Mouse (Mus musculus) myocyte (in vitro differentiated cells): ENCODE data around the gene Trmo. TPM values are rescaled to one million over a fixed set of nuclear protein-coding genes. Genes with fewer than 3 reads are reported as not detected.

Source experiments
- H3K27me3 ChIP-seq: one replicate; pipeline ENCODE4 v1.6.1; 2011; ENCODE audit not compliant: control insufficient read depth, insufficient read depth, insufficient read length
- H3K36me3 ChIP-seq: one replicate; pipeline ENCODE4 v1.6.1; 2011; ENCODE audit not compliant: control insufficient read depth, insufficient read depth
- H3K4me2 ChIP-seq: one replicate; pipeline ENCODE4 v1.6.1; 2011; ENCODE audit warnings: low read depth, control low read depth
- H3K4me3 ChIP-seq: one replicate; pipeline ENCODE4 v1.5.1; 2011; ENCODE audit warnings: mild to moderate bottlenecking, control low read depth, moderate library complexity
- H3K79me2 ChIP-seq: one replicate; pipeline ENCODE4 v1.6.1; 2011; ENCODE audit not compliant: control insufficient read depth, insufficient read depth
- H3ac ChIP-seq: one replicate; pipeline ENCODE4 v1.6.1; 2011; ENCODE audit not compliant: control insufficient read depth, insufficient read length
- CEBPB ChIP-seq: IDR thresholded peaks from 2 replicates; pipeline ENCODE4 v1.6.1; 2011; ENCODE audit warnings: mild to moderate bottlenecking, moderate library complexity; ENCODE audit not compliant: poor library complexity, insufficient read depth, severe bottlenecking
- E2F4 ChIP-seq: IDR thresholded peaks from one replicate; pipeline ENCODE4 v1.6.1; 2011; ENCODE audit warnings: mild to moderate bottlenecking, control low read depth, moderate library complexity; ENCODE audit not compliant: insufficient read depth
- MAX ChIP-seq: IDR thresholded peaks from one replicate; pipeline ENCODE4 v1.6.1; 2011; ENCODE audit warnings: low read depth, mild to moderate bottlenecking, control low read depth
- MYOD1 ChIP-seq, 3 experiments: IDR thresholded peaks; one replicate each; pipeline ENCODE4 v1.6.1; 2011; ENCODE audit warnings: control low read depth in 2 of 3, low read depth in 2 of 3, mild to moderate bottlenecking in 2 of 3, moderate library complexity in 1 of 3; ENCODE audit not compliant: insufficient read length in 2 of 3, control insufficient read depth in 1 of 3
- MYOG ChIP-seq, 3 experiments: IDR thresholded peaks; one replicate each; pipeline ENCODE4 v1.6.1; 2011; ENCODE audit warnings: control low read depth in 2 of 3, low read depth in 2 of 3, mild to moderate bottlenecking in 2 of 3; ENCODE audit not compliant: insufficient read length in 2 of 3, control insufficient read depth in 1 of 3, insufficient read depth in 1 of 3
- POLR2A ChIP-seq: IDR thresholded peaks from one replicate; pipeline ENCODE4 v1.6.1; 2011; ENCODE audit warnings: low read depth, mild to moderate bottlenecking, control low read depth, moderate library complexity; ENCODE audit not compliant: insufficient read length
- POLR2AphosphoS2 ChIP-seq: IDR thresholded peaks from one replicate; pipeline ENCODE4 v1.6.1; 2011; ENCODE audit warnings: low read depth, control low read depth; ENCODE audit not compliant: insufficient read length
- REST ChIP-seq: IDR thresholded peaks from one replicate; pipeline ENCODE4 v1.6.1; 2011; ENCODE audit warnings: mild to moderate bottlenecking, control low read depth, moderate library complexity; ENCODE audit not compliant: insufficient read depth, insufficient read length
- SRF ChIP-seq: IDR thresholded peaks from one replicate; pipeline ENCODE4 v1.6.1; 2011; ENCODE audit warnings: low read depth; ENCODE audit not compliant: control insufficient read depth, insufficient read length
- TCF12 ChIP-seq: IDR thresholded peaks from one replicate; pipeline ENCODE4 v1.6.1; 2011; ENCODE audit warnings: mild to moderate bottlenecking, control low read depth; ENCODE audit not compliant: poor library complexity, insufficient read depth, severe bottlenecking
- TCF3 ChIP-seq: IDR thresholded peaks from one replicate; pipeline ENCODE4 v1.6.1; 2011; ENCODE audit warnings: low read depth, control low read depth; ENCODE audit not compliant: insufficient read length
- USF1 ChIP-seq: IDR thresholded peaks from one replicate; pipeline ENCODE4 v1.6.1; 2011; ENCODE audit warnings: low read depth, mild to moderate bottlenecking, control low read depth, moderate library complexity
- polyA plus RNA-seq: library from polyadenylated mRNA; unstranded; fragments of >200 nt; fragmentation: generic; extraction: Trizol; gene quantifications from one replicate; pipeline ENCODE4 v1.2.1, GENCODE M21; 2012; ENCODE audit warnings: missing spikeins

Gene Trmo
- polyA plus RNA-seq = 3.1 TPM

DNA sequence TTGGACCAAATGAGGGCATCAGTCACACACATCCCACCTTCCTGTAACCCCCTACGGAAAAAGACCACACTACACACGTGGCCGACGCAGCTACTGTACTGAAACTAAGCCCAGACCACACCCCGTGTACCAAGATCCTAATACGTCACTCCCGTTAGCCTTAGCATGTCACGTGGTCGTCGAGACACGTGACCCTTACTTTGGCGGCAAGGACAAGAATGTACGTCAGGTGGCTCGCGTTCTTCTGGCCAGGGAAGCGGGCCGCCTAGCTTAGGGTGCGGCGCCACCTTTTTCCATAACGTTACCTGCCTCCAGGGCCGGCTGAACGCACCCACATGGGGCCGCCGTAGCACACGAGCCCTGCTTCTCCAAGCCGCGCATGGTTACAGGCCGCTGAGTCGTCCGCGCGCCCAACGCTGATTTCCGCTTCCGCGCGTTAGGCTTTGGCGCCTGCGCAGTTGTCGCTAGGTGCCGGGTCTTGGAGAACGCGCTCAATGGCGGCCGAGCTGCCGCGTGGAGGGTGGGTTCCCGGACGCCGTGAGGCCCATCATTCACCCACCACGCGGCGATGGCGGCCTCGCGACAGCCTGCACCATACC, at the start of gene Trmo:
Gene Trmo (minus strand): TSS at position 425 of the 599 bp plus-strand sequence.
- Histone ChIP-seq H3ac (peak within 1 kb of the TSS; percentile 69), H3K4me2 (peak within 1 kb of the TSS; percentile 92), H3K79me2 (no peaks in the 10 kb centered on the region), H3K27me3 (no peaks in the 10 kb centered on the region), H3K4me3 (peak within 1 kb of the TSS; percentile 73), H3K36me3 (no peaks in the 10 kb centered on the region)
- no peak for TF ChIP-seq TCF3
- peak in 2 of 3 experiments; percentile 33 to 58 for TF ChIP-seq MYOG (IDR thresholded peaks at IDR 0.05; ENCODE audit: control insufficient read depth in 1 of 3, insufficient read depth in 1 of 3, insufficient read length in 2 of 3, low read depth in 2 of 3)
- TF ChIP-seq MYOD1 (IDR thresholded peaks at IDR 0.05; ENCODE audit: control insufficient read depth in 1 of 3, insufficient read length in 2 of 3, low read depth in 2 of 3) = peak in 2 of 3 experiments; percentile 7 to 30
- TF ChIP-seq TCF12 = no peak
- TF ChIP-seq MAX = no peak
- TF ChIP-seq E2F4 = peak; percentile 71
- peak; percentile 96 for TF ChIP-seq USF1
- peak; percentile 48 for TF ChIP-seq SRF
- peak; percentile 93 for TF ChIP-seq POLR2AphosphoS2
- TF ChIP-seq POLR2A = peak; percentile 88

DNA sequence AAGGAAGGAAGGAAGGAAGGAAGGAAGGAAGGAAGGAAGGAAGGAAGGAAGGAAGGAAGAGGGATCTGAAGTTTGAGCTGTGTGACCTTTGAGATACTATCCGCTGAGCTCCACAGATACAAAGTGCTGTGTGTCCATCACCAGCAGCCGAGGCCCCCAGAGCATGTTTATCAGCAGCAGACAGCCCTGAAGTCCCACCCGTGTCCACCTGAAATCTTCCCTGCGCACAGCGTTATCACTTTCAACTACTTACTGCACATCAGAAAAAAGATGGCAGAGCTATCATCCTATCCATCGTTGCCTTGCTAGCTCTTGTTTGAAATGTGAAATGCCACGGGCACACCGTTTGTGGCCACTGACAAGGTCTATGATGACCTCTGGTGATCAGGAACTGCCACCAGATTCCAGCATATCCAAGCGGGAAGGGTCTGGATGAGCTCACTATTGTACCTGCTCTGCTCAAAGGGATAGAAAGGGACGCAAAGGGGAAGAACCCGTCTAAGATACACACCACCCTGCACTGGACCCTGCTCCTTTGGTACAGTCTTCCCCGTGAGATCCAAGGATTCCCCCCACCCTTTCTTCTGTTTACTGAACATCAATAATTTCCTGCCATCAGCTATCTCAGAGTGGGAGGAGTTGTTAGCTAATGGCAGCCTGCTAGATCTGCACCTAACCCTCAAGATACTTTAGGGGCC, 43.3 kb upstream of the Trmo start:
- TF ChIP-seq USF1 (no peak), POLR2A (no peak), TCF3 (no peak), POLR2AphosphoS2 (no peak), MYOD1 (IDR thresholded peaks at IDR 0.05; ENCODE audit: control insufficient read depth in 1 of 3, insufficient read length in 2 of 3, low read depth in 2 of 3) (no peak), CEBPB (no peak), MAX (no peak), REST (no peak), E2F4 (no peak), SRF (no peak), TCF12 (no peak), MYOG (IDR thresholded peaks at IDR 0.05; ENCODE audit: control insufficient read depth in 1 of 3, insufficient read depth in 1 of 3, insufficient read length in 2 of 3, low read depth in 2 of 3) (no peak)
- no peaks in the 10 kb centered on the region for H3K79me2 ChIP-seq
- H3K4me2 ChIP-seq = no peak overlapping the region
- H3K4me3 ChIP-seq = no peak overlapping the region
- no peaks in the 10 kb centered on the region for H3K36me3 ChIP-seq
- H3ac ChIP-seq = no peak overlapping the region
- H3K27me3 ChIP-seq = peaks cover 37% of the 10 kb centered on the region

DNA sequence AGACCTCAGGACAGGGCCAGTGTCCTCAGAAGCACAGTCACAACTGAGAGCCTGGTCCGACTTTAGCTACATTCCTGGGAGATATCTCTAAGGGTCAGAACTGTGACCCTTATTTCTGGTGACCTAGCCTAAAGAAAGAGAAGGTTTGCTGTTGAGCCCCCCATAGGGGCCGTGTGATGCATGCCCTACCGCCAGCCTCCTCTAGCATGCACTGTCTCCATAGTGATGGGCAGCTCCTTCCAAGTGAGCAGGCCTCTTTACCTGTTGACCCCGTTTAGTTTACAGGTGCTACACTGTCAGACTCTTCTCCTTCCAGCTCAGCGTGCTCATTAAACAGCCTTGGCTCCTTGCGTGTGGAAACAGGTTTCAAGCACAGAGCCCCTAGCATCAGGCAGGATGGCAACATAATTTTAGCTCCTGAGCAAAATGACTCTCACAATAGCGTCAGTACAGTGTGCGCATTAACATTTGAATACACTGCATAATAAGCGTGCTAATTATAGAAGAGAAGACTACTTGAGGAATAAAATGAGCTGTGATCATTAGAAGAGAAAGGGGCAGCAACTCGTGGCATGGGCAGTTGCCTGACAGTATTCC, 39.8 kb upstream of the Trmo start:
- Histone ChIP-seq H3ac (no peak overlapping the region), H3K79me2 (no peaks in the 10 kb centered on the region), H3K4me2 (no peak overlapping the region), H3K27me3 (peaks cover 37% of the 10 kb centered on the region), H3K36me3 (no peaks in the 10 kb centered on the region), H3K4me3 (no peak overlapping the region)
- no peak for TF ChIP-seq USF1

DNA sequence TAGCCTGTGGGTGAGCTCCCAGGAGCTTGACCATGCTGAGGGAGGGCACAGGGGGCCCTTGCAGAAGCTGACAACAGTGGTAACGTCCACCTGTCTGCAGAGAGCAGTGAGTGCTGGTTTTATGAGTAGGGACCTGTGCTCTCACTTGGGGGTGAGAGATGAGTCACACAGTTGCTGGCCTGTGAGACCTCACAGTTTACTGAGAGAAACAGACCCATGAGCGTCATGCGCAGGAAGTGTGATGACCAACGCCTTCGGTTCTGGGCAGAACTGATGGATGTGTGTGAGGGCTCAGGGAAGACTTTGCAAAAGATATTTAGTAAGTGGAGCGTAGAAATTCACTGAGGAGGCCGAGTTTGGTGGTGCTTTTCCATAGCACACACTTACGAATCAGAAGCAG, 33.4 kb upstream of the Trmo start:
- Histone ChIP-seq H3K4me2 (no peak overlapping the region), H3ac (no peak overlapping the region), H3K27me3 (no peaks in the 10 kb centered on the region), H3K79me2 (no peaks in the 10 kb centered on the region), H3K4me3 (no peak overlapping the region), H3K36me3 (no peaks in the 10 kb centered on the region)
- TF ChIP-seq REST (no peak), USF1 (no peak), TCF12 (no peak), CEBPB (no peak), TCF3 (no peak)

DNA sequence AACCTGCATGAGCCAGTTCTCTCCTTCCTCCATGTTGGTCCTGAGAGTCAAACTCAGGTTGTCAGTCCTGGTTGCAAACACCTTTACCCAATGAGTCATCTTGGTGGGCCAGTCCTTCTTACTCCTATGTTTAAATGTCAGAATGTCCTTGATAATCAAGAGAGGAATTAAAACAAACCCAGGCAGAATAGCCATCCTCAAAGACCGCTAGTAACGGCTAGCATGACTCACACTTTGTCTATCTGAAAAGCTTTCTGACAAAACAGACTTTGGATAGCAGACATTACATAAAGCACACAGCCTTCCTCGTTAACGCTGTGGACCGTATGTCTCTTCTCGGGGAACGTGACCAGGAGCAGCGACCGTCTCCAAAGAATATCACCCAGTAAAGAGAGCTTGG, 29.6 kb upstream of the Trmo start:
- H3K4me3 ChIP-seq = no peak overlapping the region
- no peak overlapping the region for H3ac ChIP-seq
- H3K79me2 ChIP-seq = no peaks in the 10 kb centered on the region
- no peaks in the 10 kb centered on the region for H3K36me3 ChIP-seq
- TF ChIP-seq MYOG (IDR thresholded peaks at IDR 0.05; ENCODE audit: control insufficient read depth in 1 of 3, insufficient read depth in 1 of 3, insufficient read length in 2 of 3, low read depth in 2 of 3) = no peak
- no peak for TF ChIP-seq USF1
- TF ChIP-seq POLR2A = no peak
- no peak overlapping the region for H3K4me2 ChIP-seq
- peaks cover 10% of the 10 kb centered on the region for H3K27me3 ChIP-seq
